Mouse (Mus musculus) CH12.LX (cell line): ENCODE results near the gene Exosc6. TPM values are rescaled to one million over a fixed set of nuclear protein-coding genes. Genes with fewer than 3 reads are reported as not detected.

Experiments
- DNase-seq: peaks from one replicate; pipeline ENCODE4 v3.0.0-alpha.2; 2013; ENCODE audit errors: extremely low read depth
- H3K27ac ChIP-seq: 2 replicates; pipeline ENCODE4 v1.5.1; 2012; ENCODE audit warnings: low read depth, mild to moderate bottlenecking, control low read depth, moderate library complexity; ENCODE audit not compliant: insufficient read depth
- H3K27me3 ChIP-seq: replicated peaks from 2 replicates; pipeline ENCODE3; 2012; ENCODE audit warnings: inconsistent platforms
- H3K36me3 ChIP-seq, 2 experiments: replicated peaks in 1 of 2; 2 replicates each; pipeline versions ENCODE3 to v1.6.1; 2012; ENCODE audit warnings: inconsistent platforms in 1 of 2, low read length in 1 of 2, mild to moderate bottlenecking in 1 of 2, mixed read lengths in 1 of 2, moderate library complexity in 1 of 2; ENCODE audit not compliant: control insufficient read depth in 1 of 2, insufficient read depth in 1 of 2
- H3K4me1 ChIP-seq, 2 experiments: 2 replicates each; pipeline ENCODE4 v1.6.1; 2012; ENCODE audit warnings: inconsistent platforms in 1 of 2, moderate library complexity in 1 of 2; ENCODE audit not compliant: insufficient read depth in 2 of 2, control insufficient read depth in 1 of 2
- H3K4me2 ChIP-seq: 2 replicates; pipeline ENCODE4 v1.6.1; 2012; ENCODE audit warnings: low read depth, mild to moderate bottlenecking, control low read depth; ENCODE audit not compliant: poor library complexity, insufficient read depth, severe bottlenecking
- H3K4me3 ChIP-seq, 3 experiments: fragments of 150-350 bp in 1 of 3; sonication (generic) in 1 of 3; replicated peaks in 1 of 3; 2 replicates each; pipeline versions ENCODE3 to v1.5.1; 2011 to 2012; ENCODE audit warnings: low read depth in 2 of 3, low read length in 2 of 3, mild to moderate bottlenecking in 2 of 3, moderate library complexity in 2 of 3, control low read depth in 1 of 3, improper control_type of control experiment in 1 of 3, inconsistent platforms in 1 of 3, mixed read lengths in 1 of 3; ENCODE audit not compliant: poor library complexity in 1 of 3
- H3K79me2 ChIP-seq: replicated peaks from 2 replicates; pipeline ENCODE4 v1.6.1; 2012; ENCODE audit warnings: mild to moderate bottlenecking, moderate library complexity; ENCODE audit not compliant: control insufficient read depth, poor library complexity, insufficient read depth, severe bottlenecking; ENCODE audit errors: extremely low read depth
- H3K9ac ChIP-seq: 2 replicates; pipeline ENCODE4 v1.6.1; 2012; ENCODE audit warnings: low read depth, mild to moderate bottlenecking, control low read depth, moderate library complexity; ENCODE audit not compliant: insufficient read depth
- H3K9me3 ChIP-seq: replicated peaks from 2 replicates; pipeline ENCODE3; 2012; ENCODE audit warnings: low read length, inconsistent platforms, mixed read lengths
- BHLHE40 ChIP-seq: IDR thresholded peaks from 2 replicates; pipeline ENCODE4 v1.6.1; 2011; ENCODE audit warnings: mild to moderate bottlenecking, low read depth, low read length, improper control_type of control experiment
- CHD1 ChIP-seq: IDR thresholded peaks from 2 replicates; pipeline ENCODE4 v1.6.1; 2012; ENCODE audit warnings: low read depth, low read length, improper control_type of control experiment, inconsistent platforms
- CHD2 ChIP-seq: IDR thresholded peaks from 2 replicates; pipeline ENCODE4 v1.6.1; 2011; ENCODE audit warnings: low read length, improper control_type of control experiment
- CTCF ChIP-seq, 2 experiments: IDR thresholded peaks in 1 of 2; conservative IDR thresholded peaks in 1 of 2; 2 replicates each; pipeline ENCODE4 v1.5.1; 2011 to 2012; ENCODE audit warnings: low read depth in 2 of 2, low read length in 2 of 2, improper control_type of control experiment in 1 of 2, inconsistent platforms in 1 of 2, mild to moderate bottlenecking in 1 of 2, moderate library complexity in 1 of 2
- ELF1 ChIP-seq: IDR thresholded peaks from 2 replicates; pipeline ENCODE4 v1.6.1; 2014; ENCODE audit warnings: low read depth, mild to moderate bottlenecking, inconsistent platforms, low read length, improper control_type of control experiment
- EP300 ChIP-seq: IDR thresholded peaks from 2 replicates; pipeline ENCODE4 v1.6.1; 2011; ENCODE audit warnings: low read length, improper control_type of control experiment
- HCFC1 ChIP-seq: IDR thresholded peaks from 2 replicates; pipeline ENCODE4 v1.6.1; 2012; ENCODE audit warnings: low read depth, mild to moderate bottlenecking, inconsistent platforms, low read length, improper control_type of control experiment
- IRF4 ChIP-seq: IDR thresholded peaks from 2 replicates; pipeline ENCODE4 v1.6.1; 2014; ENCODE audit warnings: low read depth, mild to moderate bottlenecking, inconsistent platforms, low read length, improper control_type of control experiment
- JUND ChIP-seq: conservative IDR thresholded peaks from 2 replicates; pipeline ENCODE4 v1.6.1; 2011; ENCODE audit warnings: low read depth, low read length, improper control_type of control experiment
- KAT2A ChIP-seq: IDR thresholded peaks from 2 replicates; pipeline ENCODE4 v1.6.1; 2012; ENCODE audit warnings: low read length, improper control_type of control experiment, inconsistent platforms; ENCODE audit not compliant: insufficient replicate concordance
- MAFK ChIP-seq: IDR thresholded peaks from 2 replicates; pipeline ENCODE4 v1.6.1; 2011; ENCODE audit warnings: low read length, improper control_type of control experiment; ENCODE audit not compliant: insufficient replicate concordance
- MAX ChIP-seq: IDR thresholded peaks from 2 replicates; pipeline ENCODE4 v1.6.1; 2011; ENCODE audit warnings: low read length, improper control_type of control experiment
- MAZ ChIP-seq: IDR thresholded peaks from 2 replicates; pipeline ENCODE4 v1.6.1; 2012; ENCODE audit warnings: low read depth, mild to moderate bottlenecking, inconsistent platforms, low read length, improper control_type of control experiment, moderate library complexity
- MEF2A ChIP-seq: IDR thresholded peaks from 2 replicates; pipeline ENCODE4 v1.6.1; 2014; ENCODE audit warnings: low read depth, mild to moderate bottlenecking, inconsistent platforms, low read length, improper control_type of control experiment, borderline replicate concordance
- MXI1 ChIP-seq: IDR thresholded peaks from 2 replicates; pipeline ENCODE4 v1.6.1; 2011; ENCODE audit warnings: mild to moderate bottlenecking, low read depth, low read length, improper control_type of control experiment
- NELFE ChIP-seq: IDR thresholded peaks from 2 replicates; pipeline ENCODE4 v1.6.1; 2011; ENCODE audit warnings: low read depth, low read length, improper control_type of control experiment
- PAX5 ChIP-seq: IDR thresholded peaks from 2 replicates; pipeline ENCODE4 v1.6.1; 2012; ENCODE audit warnings: low read length, inconsistent platforms, mixed read lengths
- POLR2A ChIP-seq: IDR thresholded peaks from 2 replicates; pipeline ENCODE4 v1.6.1; 2011; ENCODE audit warnings: low read depth, mild to moderate bottlenecking, improper control_type of control experiment, low read length
- RCOR1 ChIP-seq: conservative IDR thresholded peaks from 2 replicates; pipeline ENCODE4 v1.6.1; 2012; ENCODE audit warnings: low read depth, mild to moderate bottlenecking, inconsistent platforms, low read length, improper control_type of control experiment
- SIN3A ChIP-seq: IDR thresholded peaks from 2 replicates; pipeline ENCODE4 v1.6.1; 2012; ENCODE audit warnings: low read length, improper control_type of control experiment, inconsistent platforms
- SMC3 ChIP-seq: IDR thresholded peaks from 2 replicates; pipeline ENCODE4 v1.6.1; 2011; ENCODE audit warnings: low read depth, low read length, improper control_type of control experiment
- TBP ChIP-seq: conservative IDR thresholded peaks from 2 replicates; pipeline ENCODE4 v1.6.1; 2011; ENCODE audit warnings: low read depth, low read length, improper control_type of control experiment
- TCF12 ChIP-seq: IDR thresholded peaks from 2 replicates; pipeline ENCODE4 v1.6.1; 2014; ENCODE audit warnings: low read depth, mild to moderate bottlenecking, inconsistent platforms, low read length, improper control_type of control experiment
- UBTF ChIP-seq: IDR thresholded peaks from 2 replicates; pipeline ENCODE4 v1.6.1; 2012; ENCODE audit warnings: low read depth, mild to moderate bottlenecking, inconsistent platforms, low read length, improper control_type of control experiment, moderate library complexity
- USF1 ChIP-seq: IDR thresholded peaks from 2 replicates; pipeline ENCODE4 v1.6.1; 2014; ENCODE audit warnings: low read depth, mild to moderate bottlenecking, inconsistent platforms, low read length, improper control_type of control experiment
- USF2 ChIP-seq: conservative IDR thresholded peaks from 2 replicates; pipeline ENCODE4 v1.6.1; 2011; ENCODE audit warnings: low read depth, low read length, improper control_type of control experiment
- ZKSCAN1 ChIP-seq: IDR thresholded peaks from 2 replicates; pipeline ENCODE4 v1.6.1; 2012; ENCODE audit warnings: low read depth, inconsistent platforms, low read length, improper control_type of control experiment, borderline replicate concordance
- dilution Hi-C: fragments of 300-500 bp; cut with MboI; formaldehyde crosslinking; loops from 2 replicates; pipeline ENCODE4 v1.14.3; 2020; ENCODE audit warnings: low sequenced_read_pairs; ENCODE audit not compliant: extremely low pct_unique_long_range_greater_than_20kb, extremely low pct_ligation_motif_present
- in situ Hi-C: fragments of 300-500 bp; cut with MboI; formaldehyde crosslinking; loops from 3 replicates; pipeline ENCODE4 v1.14.3; 2019; ENCODE audit warnings: low sequenced_read_pairs, low pct_ligation_motif_present, low pct_unique_long_range_greater_than_20kb, mixed read lengths
- polyA plus RNA-seq: library from polyadenylated mRNA; unstranded; fragments of >175 nt; gene quantifications from 2 replicates; pipeline ENCODE4 v1.2.1, GENCODE M21; 2012; ENCODE audit warnings: low read depth; ENCODE audit not compliant: insufficient read length
- total RNA-seq, 2 experiments: library from RNA; depleted of rRNA; stranded (reverse); fragments of 300-350 nt in 1 of 2; fragments of >200 nt in 1 of 2; gene quantifications; 2 replicates each; pipeline ENCODE4 v1.2.3; 2012 to 2014

The Exosc6 gene
- total and polyA plus RNA-seq, 3 experiments, result 3.9 to 20.3 (median 3.9) TPM

DNA sequence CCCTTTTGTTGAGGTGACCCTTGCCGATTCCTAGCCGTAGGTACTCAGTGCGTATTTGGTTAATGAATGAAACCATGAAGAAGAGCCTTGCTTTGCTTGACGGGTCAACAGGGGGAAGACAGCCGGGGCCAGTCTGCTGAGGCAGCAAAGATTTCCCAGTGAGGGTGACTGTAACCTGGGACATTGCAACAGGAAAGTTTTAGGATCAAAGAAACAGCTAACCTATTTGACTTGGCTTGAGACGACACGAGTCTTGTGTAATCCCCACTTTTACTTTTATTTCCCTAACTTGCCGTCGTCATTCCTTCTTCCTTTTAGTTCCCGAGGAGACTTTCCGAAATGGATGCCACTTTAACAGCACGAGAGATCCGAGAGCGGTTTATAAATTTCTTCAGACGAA lies 19.5 kb upstream of the Exosc6 start:
- dilution Hi-C loops, result no loop called here
- Histone ChIP-seq H3K27me3 (no peaks in the 10 kb centered on the region), H3K4me2 (no peak overlapping the region), H3K27ac (no peak overlapping the region), H3K9ac (no peak overlapping the region), H3K9me3 (no peaks in the 10 kb centered on the region), H3K4me3 (no peak overlapping the region), H3K79me2 (peaks cover 50% of the 10 kb centered on the region), H3K4me1 (peaks cover 5 to 30% of the 10 kb centered on the region in 2 experiments; a peak in 3 of 4 replicates), H3K36me3 (peaks cover 42 to 63% of the 10 kb centered on the region in 2 experiments)
- TF ChIP-seq CTCF (conservative IDR thresholded peaks at IDR 0.05 in 1 of 2, IDR thresholded peaks at IDR 0.05 in 1 of 2; ENCODE audit: low read depth in 2 of 2, low read length in 2 of 2), result no peak
- no peak for TF ChIP-seq UBTF
- TF ChIP-seq TCF12, result no peak
- TF ChIP-seq ZKSCAN1, result no peak
- no peak for TF ChIP-seq MEF2A
- no peak for TF ChIP-seq PAX5
- no peak for TF ChIP-seq USF2
- no peak for TF ChIP-seq MXI1
- no peak for TF ChIP-seq EP300
- TF ChIP-seq TBP, result no peak
- no peak for TF ChIP-seq JUND
- no peak for TF ChIP-seq USF1
- no peak for TF ChIP-seq IRF4
- no peak for TF ChIP-seq RCOR1
- TF ChIP-seq MAZ, result no peak
- no peak for TF ChIP-seq KAT2A
- no peak for TF ChIP-seq NELFE
- TF ChIP-seq SMC3, result no peak
- TF ChIP-seq CHD1, result no peak
- in situ Hi-C loops, result no loop called here
- DNase-seq, result no peak

DNA sequence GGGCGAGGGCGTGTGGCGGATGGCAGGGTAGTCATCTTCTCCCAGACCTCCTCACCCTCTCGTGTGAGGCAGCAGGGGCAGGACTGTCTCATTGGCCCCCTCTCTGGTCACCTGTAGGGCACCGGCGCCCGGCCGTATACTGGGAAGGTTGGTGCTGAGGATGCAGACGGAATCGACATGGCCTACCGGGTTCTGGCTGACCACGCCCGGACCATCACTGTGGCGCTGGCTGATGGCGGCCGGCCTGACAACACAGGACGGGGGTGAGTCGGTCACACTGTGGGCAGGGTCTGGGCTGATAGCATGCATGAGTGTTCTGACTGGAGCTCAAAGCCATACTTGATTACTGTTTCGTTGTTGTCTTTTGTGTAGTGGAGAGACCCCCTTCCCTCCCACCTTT lies 13.6 kb upstream of the Exosc6 start:
- dilution Hi-C loops, result no loop called here
- H3K4me2 ChIP-seq, result no peak overlapping the region
- peaks cover 78 to 95% of the 10 kb centered on the region in 2 experiments for H3K36me3 ChIP-seq
- peaks cover 19% of the 10 kb centered on the region for H3K79me2 ChIP-seq
- no peak for DNase-seq
- in situ Hi-C loops, result no loop called here
- H3K27ac ChIP-seq, result no peak overlapping the region
- no peaks in the 10 kb centered on the region for H3K27me3 ChIP-seq
- H3K4me3 ChIP-seq, result no peak overlapping the region
- TF ChIP-seq RCOR1 (no peak), IRF4 (no peak), POLR2A (no peak), ELF1 (no peak), UBTF (no peak), BHLHE40 (no peak), CHD2 (no peak), NELFE (no peak), MAFK (no peak), HCFC1 (no peak), SIN3A (no peak), MAX (no peak), CHD1 (no peak)
- TF ChIP-seq, all 38 proteins: peak for 0
- H3K9me3 ChIP-seq, result no peaks in the 10 kb centered on the region
- no peak overlapping the region for H3K9ac ChIP-seq
- H3K4me1 ChIP-seq, result peaks cover 0 to 2% of the 10 kb centered on the region in 2 experiments; a peak in 1 of 4 replicates
